8 mouse cellular contexts compared by ENCODE assay signal in the genomic region with DNA sequence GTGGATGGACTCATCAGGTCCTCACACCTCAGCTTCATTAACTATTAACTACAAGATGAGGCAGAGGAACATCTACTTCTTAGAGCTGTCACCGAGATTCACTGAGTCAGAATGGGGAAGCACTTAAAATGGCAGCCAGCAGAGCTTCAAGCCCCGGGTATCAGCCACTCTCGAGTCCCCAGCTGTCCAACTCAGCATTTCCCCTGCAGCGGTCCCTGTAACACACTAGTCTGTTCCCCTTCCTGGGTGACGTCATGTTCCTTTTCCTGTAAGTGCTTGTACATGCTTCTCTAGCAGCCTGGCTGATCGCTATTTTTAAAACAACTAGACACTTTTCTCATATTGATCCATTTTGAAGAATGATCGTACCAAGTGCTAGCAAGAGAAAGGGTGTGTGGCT. TPM values are rescaled to one million over a fixed set of nuclear protein-coding genes. Genes with fewer than 3 reads are reported as not detected.
A peak's percentile ranks its signal among the peaks of the same experiment; 100 is the strongest.
DNase-seq lines count a peak whose midpoint lies in the region; ATAC-seq and TF ChIP-seq lines count a peak whose summit lies in the region.
"Had no signal": no experiment of that assay in that cellular context is flagged by ENCODE, and none has a peak within 500 bp of the region (broad histone marks: within the 10 kb centered on the region; RNA-seq: fewer than 3 reads in every experiment).

No protein-coding gene starts in this region.

- ATAC-seq in heart, embryonic 15.5 days (replicated peaks; ENCODE audit: insufficient number of reproducible peaks, insufficient read depth, low FRiP score, low read depth), result no peak
- ATAC-seq in lung, embryonic 14.5 days (ENCODE audit: insufficient read depth), result no peak

- no peak for TF ChIP-seq CTCF in lung, embryonic 14.5 days (IDR thresholded peaks at IDR 0.05; ENCODE audit: low read depth)

- H3K4me1 ChIP-seq in heart, embryonic 15.5 days (replicated peaks), result 0 out of 2 replicates have a peak, but pooled peaks cover 4% of the 10 kb centered on the region
- H3K4me1 ChIP-seq in lung, embryonic 14.5 days (ENCODE audit: insufficient read depth), result no peaks in the 10 kb centered on the region
- H3K4me1 ChIP-seq: embryonic facial prominence, embryonic 15.5 days had no signal

- H3K27me3 ChIP-seq in heart, embryonic 15.5 days, result no peaks in the 10 kb centered on the region
- no peaks in the 10 kb centered on the region for H3K27me3 ChIP-seq in lung, embryonic 14.5 days (ENCODE audit: insufficient read depth, low read length)
- H3K27me3 ChIP-seq in splenic B cell, adult 2 months (ENCODE audit: control insufficient read depth, insufficient read depth, low read length, poor library complexity, severe bottlenecking), result no peaks in the 10 kb centered on the region
- H3K27me3 ChIP-seq: embryonic facial prominence, embryonic 15.5 days had no signal

- no peaks in the 10 kb centered on the region for H3K9me3 ChIP-seq in heart, embryonic 15.5 days (replicated peaks)
- no peaks in the 10 kb centered on the region for H3K9me3 ChIP-seq in lung, embryonic 14.5 days (ENCODE audit: low read depth, low read length)
- H3K9me3 ChIP-seq: embryonic facial prominence, embryonic 15.5 days had no signal

- H3K9ac ChIP-seq in heart, embryonic 15.5 days, result no peak overlapping the region
- no peak overlapping the region for H3K9ac ChIP-seq in lung, embryonic 14.5 days
- H3K9ac ChIP-seq: embryonic facial prominence, embryonic 15.5 days had no signal

- DNase-seq in A20 (ENCODE audit: low read depth, low spot score), result peak; percentile 89
- DNase-seq in CD4-positive, CD25-positive, alpha-beta regulatory T cell, adult 2 months (ENCODE audit: low read depth, low spot score), result peak; percentile 89
- peak; percentile 57 for DNase-seq in lung, embryonic 14.5 days
- peak; percentile 88 for DNase-seq in splenic B cell, adult 2 months (ENCODE audit: low read depth, low spot score)
- no peak for DNase-seq in cerebellum, adult 8-10 months
- no peak for DNase-seq in ovary, postnatal 10 days (ENCODE audit: low spot score)

- no peaks in the 10 kb centered on the region for H3K36me3 ChIP-seq in heart, embryonic 15.5 days
- H3K36me3 ChIP-seq in lung, embryonic 14.5 days (ENCODE audit: insufficient read depth), result no peaks in the 10 kb centered on the region
- no peaks in the 10 kb centered on the region for H3K36me3 ChIP-seq in splenic B cell, adult 2 months (ENCODE audit: control insufficient read depth, insufficient read depth, low read length, poor library complexity, severe bottlenecking)
- H3K36me3 ChIP-seq: embryonic facial prominence, embryonic 15.5 days had no signal

- no peak overlapping the region for H3K4me3 ChIP-seq in heart, embryonic 15.5 days
- H3K4me3 ChIP-seq in lung, embryonic 14.5 days (ENCODE audit: low read depth, low read length), result no peak overlapping the region
- H3K4me3 ChIP-seq: embryonic facial prominence, embryonic 15.5 days had no signal

- WGBS in heart, embryonic 15.5 days, result 42% methylated on average over 7 of the region's 7 CpGs
- WGBS in lung, embryonic 14.5 days, result 63% methylated on average over 7 of the region's 7 CpGs

- peak overlapping the region; percentile 13; the same call in 1 of the 2 replicates for H3K27ac ChIP-seq in heart, embryonic 15.5 days
- no peak overlapping the region for H3K27ac ChIP-seq in lung, embryonic 14.5 days (ENCODE audit: low read depth)
- H3K27ac ChIP-seq: embryonic facial prominence, embryonic 15.5 days had no signal

- H3K4me2 ChIP-seq in heart, embryonic 15.5 days, result 0 out of 2 replicates have a peak overlapping the region, but pooled peaks have one; percentile 7
- no peak overlapping the region for H3K4me2 ChIP-seq in lung, embryonic 14.5 days
- H3K4me2 ChIP-seq: embryonic facial prominence, embryonic 15.5 days had no signal

RNA-seq across cellular contexts. Expression of a gene that starts 8.6 kb away (rescaled TPM):
- polyA plus RNA-seq in heart, embryonic 15.5 days (2015; fragmentation: Nextera tagmentation; extraction: Ambion mirVana), result 406 and 413 TPM in 2 replicates
- polyA plus RNA-seq in lung, embryonic 14.5 days (2014; fragmentation: Nextera tagmentation; extraction: Ambion mirVana), result 365 and 370 TPM in 2 replicates

RNA-seq across cellular contexts. Expression of a gene that starts 32.9 kb away (rescaled TPM):
- polyA plus RNA-seq in heart, embryonic 15.5 days (2015; fragmentation: Nextera tagmentation; extraction: Ambion mirVana), result not detected in 2 replicates
- polyA plus RNA-seq in lung, embryonic 14.5 days (2014; fragmentation: Nextera tagmentation; extraction: Ambion mirVana), result not detected in 2 replicates
- polyA plus RNA-seq: embryonic facial prominence, embryonic 15.5 days had no signal

RNA-seq across cellular contexts. Expression of a gene that starts 51.0 kb away (rescaled TPM):
- 0.13 and 0.34 TPM in 2 replicates for polyA plus RNA-seq in heart, embryonic 15.5 days (2015; fragmentation: Nextera tagmentation; extraction: Ambion mirVana)
- 0.18 and 0.57 TPM in 2 replicates for polyA plus RNA-seq in lung, embryonic 14.5 days (2014; fragmentation: Nextera tagmentation; extraction: Ambion mirVana)
- polyA plus RNA-seq: embryonic facial prominence, embryonic 15.5 days had no signal

RNA-seq across cellular contexts. Expression of a gene that starts 57.2 kb away (rescaled TPM):
- 168 and 209 TPM in 2 replicates for polyA plus RNA-seq in heart, embryonic 15.5 days (2015; fragmentation: Nextera tagmentation; extraction: Ambion mirVana)
- polyA plus RNA-seq in lung, embryonic 14.5 days (2014; fragmentation: Nextera tagmentation; extraction: Ambion mirVana), result 233 and 236 TPM in 2 replicates

RNA-seq across cellular contexts. Expression of a gene that starts 57.4 kb away (rescaled TPM):
- polyA plus RNA-seq in heart, embryonic 15.5 days (2015; fragmentation: Nextera tagmentation; extraction: Ambion mirVana), result 276 and 288 TPM in 2 replicates
- polyA plus RNA-seq in lung, embryonic 14.5 days (2014; fragmentation: Nextera tagmentation; extraction: Ambion mirVana), result 103 and 104 TPM in 2 replicates

Comparison
In these comparisons a context has a peak if more than half of its experiments do, and no peak if none do; other contexts are left out.
1. DNase-seq: peak in A20 (single experiment), CD4-positive, CD25-positive, alpha-beta regulatory T cell, adult 2 months (single experiment), lung, embryonic 14.5 days (single experiment) and splenic B cell, adult 2 months (single experiment); none in cerebellum, adult 8-10 months (single experiment) and ovary, postnatal 10 days (single experiment).